Mouse (Mus musculus) Muller cell, postnatal 12 days (primary cell): ENCODE measurements at regions not wholly inside any gene's neighbourhood (a gene's known extent, or its start where the extent isn't known, plus 50 kb on each side); places are given as distances from the start of the nearest gene placed in this dataset.

Experiments
- DNase-seq: peaks from one replicate; pipeline ENCODE4 v3.0.0-alpha.2; 2015; ENCODE audit errors: inconsistent ontology term

- peak; percentile 70 for DNase-seq
Observed at GRCm38 (mm10) chr5:111835737-111836667, 102.3 kb downstream of the Gm26897 start.

- DNase-seq, result peak; percentile 11
Observed at GRCm38 (mm10) chr5:111836668-111837234, 103.0 kb downstream of the Gm26897 start.

GRCm38 (mm10) chr5:111842461-111842860 is 108.7 kb downstream of the Gm26897 start:
- DNase-seq, result peak; percentile 10

GRCm38 (mm10) chr5:111843622-111844239 is 110.0 kb downstream of the Gm26897 start:
- peak; percentile 11 for DNase-seq

GRCm38 (mm10) chr5:111844528-111844927 is 110.8 kb downstream of the Gm26897 start:
- DNase-seq, result no peak

- no peak for DNase-seq
Observed at GRCm38 (mm10) chr5:111848917-111849316, 115.2 kb downstream of the Gm26897 start.

GRCm38 (mm10) chr5:111852682-111853081 is 119.0 kb downstream of the Gm26897 start:
- no peak for DNase-seq

- DNase-seq, result no peak
Observed at GRCm38 (mm10) chr5:111855366-111855765, 121.6 kb downstream of the Gm26897 start.

- no peak for DNase-seq
Observed at GRCm38 (mm10) chr5:111857200-111857599, 123.5 kb downstream of the Gm26897 start.

- no peak for DNase-seq
Observed at GRCm38 (mm10) chr5:111860436-111860835, 126.7 kb downstream of the Gm26897 start.

- no peak for DNase-seq
Observed at GRCm38 (mm10) chr5:111862331-111862730, 128.6 kb downstream of the Gm26897 start.

GRCm38 (mm10) chr5:111863922-111864321 is 130.2 kb downstream of the Gm26897 start:
- DNase-seq, result no peak

- DNase-seq, result no peak
Observed at GRCm38 (mm10) chr5:111864606-111865005, 130.9 kb downstream of the Gm26897 start.

GRCm38 (mm10) chr5:111869011-111869410 is 135.3 kb downstream of the Gm26897 start:
- DNase-seq, result no peak

- peak; percentile 83 for DNase-seq
Observed at GRCm38 (mm10) chr5:111877165-111877793, 143.6 kb downstream of the Gm26897 start.

- DNase-seq, result no peak
Observed at GRCm38 (mm10) chr5:111879044-111879443, 145.3 kb downstream of the Gm26897 start.

GRCm38 (mm10) chr5:111880268-111880667 is 146.5 kb downstream of the Gm26897 start:
- DNase-seq, result peak; percentile 93

- DNase-seq, result peak; percentile 99
Observed at GRCm38 (mm10) chr5:111881517-111881916, 147.8 kb downstream of the Gm26897 start.

GRCm38 (mm10) chr5:111887281-111887680 is 153.6 kb downstream of the Gm26897 start:
- DNase-seq, result peak; percentile 72

- peak; percentile 95 for DNase-seq
Observed at GRCm38 (mm10) chr5:111890800-111891199, 157.1 kb downstream of the Gm26897 start.

- peak; percentile 90 for DNase-seq
Observed at GRCm38 (mm10) chr5:111891261-111891693, 157.6 kb downstream of the Gm26897 start.

GRCm38 (mm10) chr5:111892956-111893355 is 159.2 kb downstream of the Gm26897 start:
- DNase-seq, result no peak
